Mouse (Mus musculus) forebrain, embryonic 16.5 days (tissue): ENCODE data around the gene Mfsd9. TPM values are rescaled to one million over a fixed set of nuclear protein-coding genes. Genes with fewer than 3 reads are reported as not detected.

ENCODE experiments used
- ATAC-seq: fragments of 200-750 bp; cut with Nextera tagmentation; 2 replicates; pipeline ENCODE4 v1.8.0; 2017; ENCODE audit warnings: mild to moderate bottlenecking, moderate library complexity
- H3K27ac ChIP-seq: fragments of 300-500 bp; sonication (generic); 2 replicates; pipeline ENCODE4 v1.5.1; 2014; ENCODE audit warnings: low read length, control low read depth
- H3K27me3 ChIP-seq: fragments of 300-500 bp; sonication (generic); replicated peaks from 2 replicates; pipeline ENCODE4 v1.6.1; 2014; ENCODE audit warnings: low read length; ENCODE audit not compliant: control insufficient read depth, insufficient read depth
- H3K36me3 ChIP-seq: fragments of 300-500 bp; sonication (generic); 2 replicates; pipeline ENCODE4 v1.6.1; 2014; ENCODE audit not compliant: control insufficient read depth, insufficient read depth
- H3K4me1 ChIP-seq: fragments of 300-500 bp; sonication (generic); replicated peaks from 2 replicates; pipeline ENCODE4 v1.6.1; 2014; ENCODE audit warnings: low read length; ENCODE audit not compliant: control insufficient read depth, insufficient read depth
- H3K4me2 ChIP-seq: fragments of 300-500 bp; sonication (generic); 2 replicates; pipeline ENCODE4 v1.6.1; 2014; ENCODE audit warnings: mild to moderate bottlenecking, low read length, control low read depth
- H3K4me3 ChIP-seq: fragments of 300-500 bp; sonication (generic); replicated peaks from 2 replicates; pipeline ENCODE4 v1.5.1; 2014; ENCODE audit warnings: mild to moderate bottlenecking, low read length, control low read depth
- H3K9ac ChIP-seq: fragments of 300-500 bp; sonication (generic); replicated peaks from 2 replicates; pipeline ENCODE4 v1.6.1; 2014; ENCODE audit warnings: low read depth, low read length, control low read depth
- H3K9me3 ChIP-seq: fragments of 300-500 bp; sonication (generic); 2 replicates; pipeline ENCODE4 v1.6.1; 2016; ENCODE audit warnings: low read length; ENCODE audit not compliant: control insufficient read depth
- WGBS: fragments of 180-500 bp; shearing (Covaris S2); extraction: QIAGEN DNeasy Blood & Tissue Kit; methylation state at CpG from one replicate; pipeline ENCODE4 v1.1.7; 2014; 5-methylcytosine and 5-hydroxymethylcytosine counted together
- polyA plus RNA-seq: library from polyadenylated mRNA; unstranded; fragments of >200 nt; fragmentation: Nextera tagmentation; extraction: Ambion mirVana; gene quantifications from 2 replicates; pipeline ENCODE4 v1.2.1, GENCODE M21; 2015

Mfsd9 gene
- polyA plus RNA-seq, 1 experiment from 2014 or later, result 7.1 TPM

GRCm38 (mm10) chr1:40769331-40769894 is 21.1 kb downstream of the Mfsd9 start:
- no peak overlapping the region for H3K4me3 ChIP-seq
- 42% methylated on average over 4 of the region's 4 CpGs for WGBS
- H3K4me1 ChIP-seq, result no peaks in the 10 kb centered on the region
- H3K9ac ChIP-seq, result no peak overlapping the region
- H3K27ac ChIP-seq, result no peak overlapping the region
- peaks cover 6% of the 10 kb centered on the region for H3K36me3 ChIP-seq
- ATAC-seq, result no peak
- no peaks in the 10 kb centered on the region for H3K27me3 ChIP-seq
- no peaks in the 10 kb centered on the region for H3K9me3 ChIP-seq
- no peak overlapping the region for H3K4me2 ChIP-seq

GRCm38 (mm10) chr1:40768606-40769005 is 21.9 kb downstream of the Mfsd9 start:
- H3K27me3 ChIP-seq, result no peaks in the 10 kb centered on the region
- no peak for ATAC-seq
- 29% methylated on average over 6 of the region's 6 CpGs for WGBS
- no peaks in the 10 kb centered on the region for H3K4me1 ChIP-seq
- H3K27ac ChIP-seq, result no peak overlapping the region
- H3K4me3 ChIP-seq, result no peak overlapping the region
- H3K9me3 ChIP-seq, result no peaks in the 10 kb centered on the region
- H3K36me3 ChIP-seq, result peaks cover 1% of the 10 kb centered on the region; the same call in 1 of the 2 replicates
- no peak overlapping the region for H3K9ac ChIP-seq
- no peak overlapping the region for H3K4me2 ChIP-seq

- 90% methylated on average over 18 of the region's 18 CpGs for WGBS
- H3K27me3 ChIP-seq, result no peaks in the 10 kb centered on the region
- H3K27ac ChIP-seq, result no peak overlapping the region
- H3K4me2 ChIP-seq, result no peak overlapping the region
- H3K36me3 ChIP-seq, result no peaks in the 10 kb centered on the region
- H3K9me3 ChIP-seq, result no peaks in the 10 kb centered on the region
- H3K4me3 ChIP-seq, result no peak overlapping the region
- no peak for ATAC-seq
- H3K4me1 ChIP-seq, result no peaks in the 10 kb centered on the region
- no peak overlapping the region for H3K9ac ChIP-seq
These were observed 22.9 kb downstream of the Mfsd9 start for GRCm38 (mm10) chr1:40767588-40767987.

GRCm38 (mm10) chr1:40765521-40765920 is 25.0 kb downstream of the Mfsd9 start:
- 95% methylated on average over 12 of the region's 12 CpGs for WGBS
- Histone ChIP-seq H3K36me3 (no peaks in the 10 kb centered on the region), H3K9ac (no peak overlapping the region)

GRCm38 (mm10) chr1:40764701-40765275 is 25.7 kb downstream of the Mfsd9 start:
- Histone ChIP-seq H3K9me3 (no peaks in the 10 kb centered on the region), H3K27me3 (no peaks in the 10 kb centered on the region), H3K4me2 (no peak overlapping the region), H3K36me3 (no peaks in the 10 kb centered on the region), H3K9ac (no peak overlapping the region), H3K4me1 (no peaks in the 10 kb centered on the region), H3K4me3 (no peak overlapping the region), H3K27ac (no peak overlapping the region)
- 94% methylated on average over 15 of the region's 15 CpGs for WGBS
- no peak for ATAC-seq

More at GRCm38 (mm10) chr1:40765521-40765920, 25.0 kb downstream of the Mfsd9 start:
- ATAC-seq, result no peak
- no peaks in the 10 kb centered on the region for H3K4me1 ChIP-seq
- no peak overlapping the region for H3K27ac ChIP-seq
- H3K4me2 ChIP-seq, result no peak overlapping the region
- no peaks in the 10 kb centered on the region for H3K9me3 ChIP-seq
- H3K27me3 ChIP-seq, result no peaks in the 10 kb centered on the region
- H3K4me3 ChIP-seq, result no peak overlapping the region

- Histone ChIP-seq H3K4me3 (no peak overlapping the region), H3K27ac (no peak overlapping the region), H3K4me2 (no peak overlapping the region), H3K9ac (no peak overlapping the region), H3K27me3 (no peaks in the 10 kb centered on the region), H3K4me1 (no peaks in the 10 kb centered on the region), H3K9me3 (no peaks in the 10 kb centered on the region), H3K36me3 (no peaks in the 10 kb centered on the region)
- ATAC-seq, result no peak
- 48% methylated on average over 1 of the region's 1 CpGs for WGBS
These were observed 26.4 kb downstream of the Mfsd9 start for GRCm38 (mm10) chr1:40764042-40764441.

GRCm38 (mm10) chr1:40759751-40760445 is 30.6 kb downstream of the Mfsd9 start:
- Histone ChIP-seq H3K4me3 (no peak overlapping the region), H3K9ac (no peak overlapping the region), H3K4me2 (no peak overlapping the region), H3K27ac (no peak overlapping the region), H3K36me3 (no peaks in the 10 kb centered on the region), H3K4me1 (no peaks in the 10 kb centered on the region), H3K27me3 (no peaks in the 10 kb centered on the region), H3K9me3 (no peaks in the 10 kb centered on the region)
- no peak for ATAC-seq
- WGBS, result 87% methylated on average over 6 of the region's 6 CpGs

- no peaks in the 10 kb centered on the region for H3K27me3 ChIP-seq
- no peaks in the 10 kb centered on the region for H3K4me1 ChIP-seq
- no peak overlapping the region for H3K4me2 ChIP-seq
- WGBS, result 83% methylated on average over 5 of the region's 5 CpGs
- H3K27ac ChIP-seq, result no peak overlapping the region
- no peaks in the 10 kb centered on the region for H3K9me3 ChIP-seq
- ATAC-seq, result no peak
- no peak overlapping the region for H3K9ac ChIP-seq
- H3K36me3 ChIP-seq, result no peaks in the 10 kb centered on the region
- H3K4me3 ChIP-seq, result no peak overlapping the region
These were observed 44.4 kb downstream of the Mfsd9 start for GRCm38 (mm10) chr1:40746089-40746488.

GRCm38 (mm10) chr1:40740739-40741138 is 49.7 kb downstream of the Mfsd9 start:
- no peak for ATAC-seq
- H3K27me3 ChIP-seq, result no peaks in the 10 kb centered on the region
- no peaks in the 10 kb centered on the region for H3K4me1 ChIP-seq
- H3K4me2 ChIP-seq, result no peak overlapping the region
- H3K9me3 ChIP-seq, result no peaks in the 10 kb centered on the region
- no peaks in the 10 kb centered on the region for H3K36me3 ChIP-seq
- H3K9ac ChIP-seq, result no peak overlapping the region
- H3K4me3 ChIP-seq, result no peak overlapping the region
- 88% methylated on average over 2 of the region's 2 CpGs for WGBS
- no peak overlapping the region for H3K27ac ChIP-seq
